Mouse (Mus musculus) MEL (cell line): ENCODE data around the gene Clec16a. TPM values are rescaled to one million over a fixed set of nuclear protein-coding genes. Genes with fewer than 3 reads are reported as not detected.

ENCODE experiments used
- DNase-seq: peaks from one replicate; pipeline ENCODE4 v3.0.0; 2011; ENCODE audit warnings: low read depth, low spot score
- H3K27ac ChIP-seq: 2 replicates; pipeline ENCODE4 v1.5.1; 2012; ENCODE audit warnings: low read depth, mild to moderate bottlenecking, control low read depth, low read length, moderate library complexity; ENCODE audit not compliant: control insufficient read depth
- H3K27me3 ChIP-seq, 2 experiments: fragments of 150-350 bp in 1 of 2; sonication (generic) in 1 of 2; 2 replicates each; pipeline ENCODE4 v1.6.1; 2012; ENCODE audit warnings: low read length in 2 of 2, mild to moderate bottlenecking in 2 of 2, improper control_type of control experiment in 1 of 2, moderate library complexity in 1 of 2; ENCODE audit not compliant: insufficient read depth in 2 of 2, control insufficient read depth in 1 of 2
- H3K36me3 ChIP-seq, 2 experiments: 2 replicates each; pipeline ENCODE4 v1.6.1; 2012 to 2014; ENCODE audit warnings: low read length in 2 of 2, improper control_type of control experiment in 1 of 2, inconsistent platforms in 1 of 2, mild to moderate bottlenecking in 1 of 2; ENCODE audit not compliant: insufficient read depth in 2 of 2, control insufficient read depth in 1 of 2
- H3K4me1 ChIP-seq, 2 experiments: fragments of 150-350 bp in 1 of 2; sonication (generic) in 1 of 2; 2 replicates each; pipeline ENCODE4 v1.6.1; 2012; ENCODE audit warnings: low read length in 2 of 2, improper control_type of control experiment in 1 of 2, mild to moderate bottlenecking in 1 of 2; ENCODE audit not compliant: insufficient read depth in 2 of 2, control insufficient read depth in 1 of 2
- H3K4me3 ChIP-seq, 2 experiments: fragments of 150-350 bp in 1 of 2; sonication (generic) in 1 of 2; 2 replicates each; pipeline ENCODE4 v1.5.1; 2012; ENCODE audit warnings: low read depth in 2 of 2, low read length in 2 of 2, mild to moderate bottlenecking in 2 of 2, moderate library complexity in 2 of 2, control low read depth in 1 of 2, improper control_type of control experiment in 1 of 2; ENCODE audit not compliant: control insufficient read depth in 1 of 2, insufficient read depth in 1 of 2
- H3K79me2 ChIP-seq: 2 replicates; pipeline ENCODE4 v1.6.1; 2012; ENCODE audit warnings: mild to moderate bottlenecking, low read length, moderate library complexity; ENCODE audit not compliant: control insufficient read depth, poor library complexity, insufficient read depth
- H3K9ac ChIP-seq: 2 replicates; pipeline ENCODE4 v1.6.1; 2012; ENCODE audit warnings: low read depth, mild to moderate bottlenecking, control low read depth, low read length, moderate library complexity; ENCODE audit not compliant: control insufficient read depth, poor library complexity, severe bottlenecking
- H3K9me3 ChIP-seq: fragments of 150-350 bp; sonication (generic); replicated peaks from 2 replicates; pipeline ENCODE4 v1.6.1; 2012; ENCODE audit warnings: mild to moderate bottlenecking, low read length, improper control_type of control experiment, moderate library complexity; ENCODE audit not compliant: insufficient read depth
- BHLHE40 ChIP-seq: IDR thresholded peaks from 2 replicates; pipeline ENCODE4 v1.6.1; 2012; ENCODE audit warnings: low read depth, mild to moderate bottlenecking, inconsistent platforms, low read length, improper control_type of control experiment, borderline replicate concordance
- CHD1 ChIP-seq: IDR thresholded peaks from 2 replicates; pipeline ENCODE4 v1.6.1; 2012; ENCODE audit warnings: low read depth, mild to moderate bottlenecking, inconsistent platforms, low read length, improper control_type of control experiment
- E2F4 ChIP-seq: IDR thresholded peaks from 2 replicates; pipeline ENCODE4 v1.6.1; 2011; ENCODE audit warnings: low read depth, low read length, improper control_type of control experiment, borderline replicate concordance
- ELF1 ChIP-seq: IDR thresholded peaks from 2 replicates; pipeline ENCODE4 v1.6.1; 2014; ENCODE audit warnings: low read depth, mild to moderate bottlenecking, inconsistent platforms, low read length, improper control_type of control experiment, moderate library complexity
- EP300 ChIP-seq, 2 experiments: IDR thresholded peaks; 2 replicates each; pipeline ENCODE4 v1.6.1; 2011; ENCODE audit warnings: improper control_type of control experiment in 2 of 2, low read length in 2 of 2, low read depth in 1 of 2, mild to moderate bottlenecking in 1 of 2
- ETS1 ChIP-seq: IDR thresholded peaks from 2 replicates; pipeline ENCODE4 v1.6.1; 2012; ENCODE audit warnings: low read depth, mild to moderate bottlenecking, inconsistent platforms, low read length, improper control_type of control experiment, moderate library complexity
- GABPA ChIP-seq: IDR thresholded peaks from 2 replicates; pipeline ENCODE4 v1.6.1; 2012; ENCODE audit warnings: low read depth, mild to moderate bottlenecking, inconsistent platforms, low read length, improper control_type of control experiment, moderate library complexity
- GATA1 ChIP-seq: IDR thresholded peaks from 2 replicates; pipeline ENCODE4 v1.6.1; 2011; ENCODE audit warnings: low read depth, low read length, improper control_type of control experiment
- HCFC1 ChIP-seq: IDR thresholded peaks from 2 replicates; pipeline ENCODE4 v1.6.1; 2012; ENCODE audit warnings: low read depth, mild to moderate bottlenecking, inconsistent platforms, low read length, improper control_type of control experiment, moderate library complexity
- KAT2A ChIP-seq: conservative IDR thresholded peaks from 2 replicates; pipeline ENCODE4 v1.6.1; 2012; ENCODE audit warnings: low read depth, low read length, improper control_type of control experiment, inconsistent platforms
- MAFK ChIP-seq: IDR thresholded peaks from 2 replicates; pipeline ENCODE4 v1.6.1; 2011; ENCODE audit warnings: low read depth, mild to moderate bottlenecking, low read length, improper control_type of control experiment, borderline replicate concordance
- MAX ChIP-seq: IDR thresholded peaks from 2 replicates; pipeline ENCODE4 v1.6.1; 2011; ENCODE audit warnings: low read length, improper control_type of control experiment
- MAZ ChIP-seq: IDR thresholded peaks from 2 replicates; pipeline ENCODE4 v1.6.1; 2012; ENCODE audit warnings: low read depth, mild to moderate bottlenecking, inconsistent platforms, low read length, improper control_type of control experiment
- MXI1 ChIP-seq: IDR thresholded peaks from 2 replicates; pipeline ENCODE4 v1.6.1; 2011; ENCODE audit warnings: mild to moderate bottlenecking, low read depth, low read length, improper control_type of control experiment
- MYC ChIP-seq: IDR thresholded peaks from 2 replicates; pipeline ENCODE4 v1.6.1; 2011; ENCODE audit warnings: low read depth, mild to moderate bottlenecking, low read length, improper control_type of control experiment, moderate library complexity
- POLR2A ChIP-seq, 2 experiments: IDR thresholded peaks; 2 replicates each; pipeline ENCODE4 v1.6.1; 2011 to 2012; ENCODE audit warnings: low read length in 2 of 2, mild to moderate bottlenecking in 2 of 2, control low read depth in 1 of 2, improper control_type of control experiment in 1 of 2, low read depth in 1 of 2, moderate library complexity in 1 of 2; ENCODE audit not compliant: control insufficient read depth in 1 of 2, insufficient read depth in 1 of 2, poor library complexity in 1 of 2
- SIN3A ChIP-seq: IDR thresholded peaks from 2 replicates; pipeline ENCODE4 v1.6.1; 2012; ENCODE audit warnings: low read length, improper control_type of control experiment, inconsistent platforms
- TBP ChIP-seq: IDR thresholded peaks from 2 replicates; pipeline ENCODE4 v1.8.0; 2011; ENCODE audit warnings: low read depth, low read length, improper control_type of control experiment
- TCF12 ChIP-seq: IDR thresholded peaks from 2 replicates; pipeline ENCODE4 v1.6.1; 2014; ENCODE audit warnings: low read depth, mild to moderate bottlenecking, inconsistent platforms, low read length, improper control_type of control experiment, moderate library complexity
- UBTF ChIP-seq: IDR thresholded peaks from 2 replicates; pipeline ENCODE4 v1.6.1; 2012; ENCODE audit warnings: low read depth, mild to moderate bottlenecking, inconsistent platforms, low read length, improper control_type of control experiment, moderate library complexity, borderline replicate concordance; ENCODE audit not compliant: insufficient read depth
- USF1 ChIP-seq: IDR thresholded peaks from 2 replicates; pipeline ENCODE4 v1.6.1; 2014; ENCODE audit warnings: low read depth, mild to moderate bottlenecking, inconsistent platforms, low read length, improper control_type of control experiment, moderate library complexity
- USF2 ChIP-seq, 2 experiments: IDR thresholded peaks; 2 replicates each; pipeline ENCODE4 v1.6.1; 2011 to 2012; ENCODE audit warnings: improper control_type of control experiment in 2 of 2, low read length in 2 of 2, borderline replicate concordance in 1 of 2, inconsistent platforms in 1 of 2, low read depth in 1 of 2, mild to moderate bottlenecking in 1 of 2; ENCODE audit not compliant: insufficient read depth in 1 of 2
- ZC3H11A ChIP-seq: IDR thresholded peaks from 2 replicates; pipeline ENCODE4 v1.6.1; 2012; ENCODE audit warnings: low read depth, mild to moderate bottlenecking, inconsistent platforms, low read length, improper control_type of control experiment
- polyA plus RNA-seq, 2 experiments: library from polyadenylated mRNA; stranded (reverse) in 1 of 2; unstranded in 1 of 2; fragments of >175 nt in 1 of 2; fragments of >200 nt in 1 of 2; gene quantifications; 2 replicates each; pipeline versions ENCODE4 v1.2.1 to v1.2.4; 2012; ENCODE audit warnings: low replicate concordance in 2 of 2, low read depth in 1 of 2; ENCODE audit not compliant: insufficient read length in 2 of 2, insufficient read depth in 1 of 2, missing spikeins in 1 of 2
- total RNA-seq: library from RNA; depleted of rRNA; stranded (reverse); fragments of 300-350 nt; gene quantifications from 2 replicates; pipeline ENCODE4 v1.2.3, GENCODE M21; 2012

Gene Clec16a
- total and polyA plus RNA-seq, 3 experiments, result 10.4 to 49.3 (median 22.1) TPM

DNA sequence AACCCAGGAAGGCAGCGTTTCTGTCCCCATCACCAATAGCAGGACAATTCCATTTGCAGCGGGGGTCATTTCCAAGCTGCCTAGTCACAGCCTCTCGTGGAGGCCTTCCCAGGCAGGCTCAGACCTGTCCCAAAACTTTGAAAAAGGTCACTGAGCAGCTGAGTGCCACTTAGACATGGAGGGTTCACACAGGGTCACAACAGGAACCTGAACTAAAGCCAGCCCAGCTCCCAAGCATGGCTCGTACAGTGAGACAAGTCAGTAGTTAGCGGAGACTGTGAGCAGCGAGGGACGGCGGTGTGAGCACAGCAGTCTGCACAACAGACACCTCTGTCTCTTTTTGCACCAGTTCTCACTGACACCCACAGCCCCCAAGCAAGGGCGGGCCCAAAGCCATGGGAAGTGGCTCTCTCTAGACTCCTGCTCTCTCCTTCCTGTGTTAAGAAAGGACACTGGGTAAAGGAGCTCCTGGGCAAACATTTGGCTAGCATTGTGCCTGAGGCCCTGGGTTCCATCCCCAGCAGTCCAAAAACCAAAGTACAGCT, 194.8 kb downstream of the Clec16a start:
- peaks cover 0 to 4% of the 10 kb centered on the region in 2 experiments; a peak in 1 of 4 replicates for H3K4me1 ChIP-seq
- no peak overlapping the region for H3K4me3 ChIP-seq
- no peaks in the 10 kb centered on the region for H3K27me3 ChIP-seq
- DNase-seq, result no peak
- H3K9me3 ChIP-seq, result no peaks in the 10 kb centered on the region
- H3K36me3 ChIP-seq, result no peaks in the 10 kb centered on the region
- H3K9ac ChIP-seq, result no peak overlapping the region
- H3K27ac ChIP-seq, result no peak overlapping the region
- H3K79me2 ChIP-seq, result no peaks in the 10 kb centered on the region
- TF ChIP-seq SIN3A, result no peak
- TF ChIP-seq, all 39 proteins: peak for 0

DNA sequence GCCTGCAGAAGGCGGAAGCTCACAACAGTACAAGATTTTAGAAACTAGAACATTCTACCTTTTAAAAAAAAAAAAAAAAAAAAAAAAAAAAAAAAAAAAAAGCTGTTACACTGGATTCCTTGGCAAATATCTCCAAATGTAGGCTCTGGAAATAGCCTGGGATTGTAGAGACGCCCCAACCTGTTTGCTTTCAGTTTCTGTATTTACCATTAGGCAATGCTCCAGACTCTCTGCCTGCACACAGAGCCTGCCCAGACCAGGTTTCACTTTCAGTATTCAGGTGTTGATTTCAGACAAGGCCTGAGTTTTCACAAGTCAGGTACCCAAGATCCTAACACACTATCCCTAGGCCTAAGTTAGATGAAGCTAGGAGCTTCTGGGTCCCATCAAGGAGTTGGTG, 195.9 kb downstream of the Clec16a start:
- no peaks in the 10 kb centered on the region for H3K79me2 ChIP-seq
- no peaks in the 10 kb centered on the region for H3K36me3 ChIP-seq
- no peaks in the 10 kb centered on the region for H3K9me3 ChIP-seq
- no peak overlapping the region for H3K9ac ChIP-seq
- H3K27me3 ChIP-seq, result no peaks in the 10 kb centered on the region
- H3K4me3 ChIP-seq, result no peak overlapping the region
- no peak for DNase-seq
- TF ChIP-seq MXI1 (no peak), GABPA (no peak), POLR2A (IDR thresholded peaks at IDR 0.05; ENCODE audit: control insufficient read depth in 1 of 2, insufficient read depth in 1 of 2, low read depth in 1 of 2, low read length in 2 of 2, poor library complexity in 1 of 2) (no peak), MAX (no peak), ELF1 (no peak), GATA1 (no peak), EP300 (IDR thresholded peaks at IDR 0.05; ENCODE audit: low read depth in 1 of 2, low read length in 2 of 2) (no peak), TBP (no peak), UBTF (no peak), BHLHE40 (no peak), USF1 (no peak), MAFK (no peak)
- H3K4me1 ChIP-seq, result peaks cover 0 to 4% of the 10 kb centered on the region in 2 experiments; a peak in 1 of 4 replicates
- no peak overlapping the region for H3K27ac ChIP-seq

DNA sequence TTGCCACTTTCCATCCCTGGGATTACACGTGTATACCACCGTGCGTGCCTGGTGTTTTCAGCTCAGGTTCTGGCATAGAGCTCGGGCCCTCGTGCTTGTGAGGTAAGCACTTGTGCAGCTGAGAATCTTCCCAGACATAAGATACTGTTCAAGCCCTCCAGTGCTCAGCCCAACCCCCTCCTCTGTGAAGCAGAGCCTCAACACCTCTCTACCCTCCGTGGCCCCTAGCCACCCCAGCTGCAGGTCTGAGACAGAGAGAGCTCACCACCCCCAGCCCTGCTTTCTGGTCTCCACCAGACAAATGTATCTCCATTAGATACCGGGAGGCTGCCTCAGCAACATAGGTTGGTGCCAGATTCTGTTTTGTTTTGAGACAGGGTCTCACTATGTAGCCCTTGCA, 204.1 kb downstream of the Clec16a start:
- Histone ChIP-seq H3K27me3 (peaks cover 0 to 2% of the 10 kb centered on the region in 2 experiments; a peak in 3 of 4 replicates), H3K9me3 (no peaks in the 10 kb centered on the region), H3K79me2 (no peaks in the 10 kb centered on the region), H3K27ac (no peak overlapping the region), H3K4me1 (0 out of 4 replicates have a peak, but pooled peaks cover 0 to 2% of the 10 kb centered on the region in 2 experiments), H3K9ac (no peak overlapping the region), H3K4me3 (no peak overlapping the region), H3K36me3 (no peaks in the 10 kb centered on the region)
- DNase-seq, result no peak
- TF ChIP-seq ELF1 (no peak), MAX (no peak), ETS1 (no peak), MAZ (no peak), EP300 (IDR thresholded peaks at IDR 0.05; ENCODE audit: low read depth in 1 of 2, low read length in 2 of 2) (no peak), BHLHE40 (no peak), UBTF (no peak), HCFC1 (no peak), USF2 (IDR thresholded peaks at IDR 0.05; ENCODE audit: borderline replicate concordance in 1 of 2, insufficient read depth in 1 of 2, low read depth in 1 of 2, low read length in 2 of 2) (no peak), CHD1 (no peak), MYC (no peak), TCF12 (no peak), ZC3H11A (no peak), POLR2A (IDR thresholded peaks at IDR 0.05; ENCODE audit: control insufficient read depth in 1 of 2, insufficient read depth in 1 of 2, low read depth in 1 of 2, low read length in 2 of 2, poor library complexity in 1 of 2) (no peak), E2F4 (no peak), KAT2A (no peak), MAFK (no peak), GATA1 (no peak), TBP (no peak)
